Mouse (Mus musculus) erythroblast, embryonic 14.5 days (primary cell): Measurements from ENCODE around the gene Sbno2. TPM values are rescaled to one million over a fixed set of nuclear protein-coding genes. Genes with fewer than 3 reads are reported as not detected.

Source experiments
- H3K27me3 ChIP-seq: 2 replicates; pipeline ENCODE4 v1.6.1; 2012; ENCODE audit warnings: inconsistent platforms; ENCODE audit not compliant: control insufficient read depth
- H3K36me3 ChIP-seq: 2 replicates; pipeline ENCODE4 v1.6.1; 2012; ENCODE audit warnings: mild to moderate bottlenecking, inconsistent platforms; ENCODE audit not compliant: control insufficient read depth
- H3K4me1 ChIP-seq: 2 replicates; pipeline ENCODE4 v1.6.1; 2012; ENCODE audit warnings: inconsistent platforms; ENCODE audit not compliant: control insufficient read depth
- H3K4me3 ChIP-seq: replicated peaks from 2 replicates; pipeline ENCODE3; 2012; ENCODE audit warnings: moderate library complexity, mild to moderate bottlenecking, inconsistent platforms
- H3K9me3 ChIP-seq: 2 replicates; pipeline ENCODE4 v1.6.1; 2012; ENCODE audit warnings: low read length, inconsistent platforms, mixed read lengths; ENCODE audit not compliant: control insufficient read depth
- GATA1 ChIP-seq: IDR thresholded peaks from 2 replicates; pipeline ENCODE4 v1.6.1; 2012; ENCODE audit warnings: low read length, inconsistent platforms, mixed read lengths
- TAL1 ChIP-seq: IDR thresholded peaks from 3 replicates; pipeline ENCODE4 v1.6.1; 2012; ENCODE audit warnings: low read length, inconsistent platforms, mixed read lengths
- polyA plus RNA-seq: library from polyadenylated mRNA; stranded (reverse); fragments of >175 nt; gene quantifications from 2 replicates; pipeline ENCODE4 v1.2.3, GENCODE M21; 2012

Sbno2 gene
- polyA plus RNA-seq, 1 experiment = 3.4 TPM

- no peak for TF ChIP-seq GATA1
- TF ChIP-seq TAL1 = no peak
- H3K9me3 ChIP-seq = no peaks in the 10 kb centered on the region
- H3K27me3 ChIP-seq = no peaks in the 10 kb centered on the region
- no peak overlapping the region for H3K4me3 ChIP-seq
- H3K4me1 ChIP-seq = peaks cover 68% of the 10 kb centered on the region
- peaks cover 87% of the 10 kb centered on the region for H3K36me3 ChIP-seq
These were observed 18.5 kb downstream of the Sbno2 start for GRCm38 (mm10) chr10:80086847-80087246.

GRCm38 (mm10) chr10:80084817-80085487 lies 20.4 kb downstream of the Sbno2 start:
- Histone ChIP-seq H3K27me3 (no peaks in the 10 kb centered on the region), H3K4me3 (no peak overlapping the region), H3K9me3 (no peaks in the 10 kb centered on the region), H3K4me1 (peaks cover 72% of the 10 kb centered on the region), H3K36me3 (peaks cover 91% of the 10 kb centered on the region)
- TF ChIP-seq GATA1 (no peak), TAL1 (no peak)

GRCm38 (mm10) chr10:80081075-80081474 lies 24.3 kb downstream of the Sbno2 start:
- TF ChIP-seq GATA1 (peak; percentile 90), TAL1 (peak; percentile 94)
- Histone ChIP-seq H3K9me3 (no peaks in the 10 kb centered on the region), H3K27me3 (no peaks in the 10 kb centered on the region), H3K4me3 (peak overlapping the region; percentile 63), H3K36me3 (peaks cover 97% of the 10 kb centered on the region), H3K4me1 (peaks cover 80% of the 10 kb centered on the region)

- H3K36me3 ChIP-seq = peaks cover 98% of the 10 kb centered on the region
These were observed 24.8 kb downstream of the Sbno2 start for GRCm38 (mm10) chr10:80080396-80081070.

GRCm38 (mm10) chr10:80078366-80078765 lies 27.0 kb downstream of the Sbno2 start:
- H3K4me3 ChIP-seq = no peak overlapping the region
- peaks cover 98% of the 10 kb centered on the region for H3K4me1 ChIP-seq
- H3K36me3 ChIP-seq = peaks cover 95% of the 10 kb centered on the region
- no peak for TF ChIP-seq TAL1
- no peak for TF ChIP-seq GATA1
- no peaks in the 10 kb centered on the region for H3K9me3 ChIP-seq
- H3K27me3 ChIP-seq = no peaks in the 10 kb centered on the region

More at GRCm38 (mm10) chr10:80080396-80081070, 24.8 kb downstream of the Sbno2 start:
- Histone ChIP-seq H3K27me3 (no peaks in the 10 kb centered on the region), H3K9me3 (no peaks in the 10 kb centered on the region), H3K4me1 (peaks cover 86% of the 10 kb centered on the region), H3K4me3 (peak overlapping the region; percentile 63)
- TF ChIP-seq GATA1 = no peak
- TF ChIP-seq TAL1 = no peak

- TF ChIP-seq TAL1 = no peak
- no peak for TF ChIP-seq GATA1
- H3K36me3 ChIP-seq = peaks cover 95% of the 10 kb centered on the region
These were observed 28.1 kb downstream of the Sbno2 start for GRCm38 (mm10) chr10:80077312-80077711.

GRCm38 (mm10) chr10:80076386-80076785 lies 29.0 kb downstream of the Sbno2 start:
- peaks cover 95% of the 10 kb centered on the region for H3K36me3 ChIP-seq
- TF ChIP-seq TAL1 (no peak), GATA1 (no peak)
- no peaks in the 10 kb centered on the region for H3K27me3 ChIP-seq
- peaks cover 98% of the 10 kb centered on the region for H3K4me1 ChIP-seq
- H3K4me3 ChIP-seq = no peak overlapping the region
- no peaks in the 10 kb centered on the region for H3K9me3 ChIP-seq

More at GRCm38 (mm10) chr10:80077312-80077711, 28.1 kb downstream of the Sbno2 start:
- Histone ChIP-seq H3K27me3 (no peaks in the 10 kb centered on the region), H3K4me3 (no peak overlapping the region), H3K4me1 (peaks cover 98% of the 10 kb centered on the region), H3K9me3 (no peaks in the 10 kb centered on the region)

- no peak for TF ChIP-seq TAL1
- TF ChIP-seq GATA1 = no peak
- H3K36me3 ChIP-seq = peaks cover 94% of the 10 kb centered on the region
- H3K4me1 ChIP-seq = peaks cover 98% of the 10 kb centered on the region
These were observed 29.4 kb downstream of the Sbno2 start for GRCm38 (mm10) chr10:80075924-80076323.

GRCm38 (mm10) chr10:80074813-80075601 lies 30.4 kb downstream of the Sbno2 start:
- Histone ChIP-seq H3K9me3 (no peaks in the 10 kb centered on the region), H3K27me3 (no peaks in the 10 kb centered on the region), H3K36me3 (peaks cover 94% of the 10 kb centered on the region), H3K4me3 (peak overlapping the region; percentile 6), H3K4me1 (peaks cover 98% of the 10 kb centered on the region)
- TF ChIP-seq GATA1 = no peak
- no peak for TF ChIP-seq TAL1

More at GRCm38 (mm10) chr10:80075924-80076323, 29.4 kb downstream of the Sbno2 start:
- no peaks in the 10 kb centered on the region for H3K9me3 ChIP-seq
- H3K27me3 ChIP-seq = no peaks in the 10 kb centered on the region
- H3K4me3 ChIP-seq = no peak overlapping the region
